In the genomic region with DNA sequence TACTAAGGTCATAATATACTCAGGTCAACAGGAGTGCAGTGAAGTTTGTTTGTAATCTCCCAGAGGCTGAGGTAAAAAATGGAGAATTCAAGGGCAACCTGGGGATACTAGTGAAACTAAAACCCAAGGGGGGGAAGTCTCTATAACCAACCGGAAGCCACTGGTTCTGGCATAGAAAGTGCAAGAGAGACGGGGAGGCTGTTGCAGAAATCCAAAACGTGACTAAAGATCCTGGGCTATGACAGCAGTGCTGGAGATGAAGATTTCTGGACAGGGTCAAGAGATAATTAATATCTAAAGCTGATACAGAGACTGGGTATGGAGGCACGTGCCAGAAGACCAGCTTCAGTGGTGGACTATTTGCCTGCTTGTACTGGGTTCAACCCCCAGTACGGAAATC, we compare ENCODE assay signal across 9 mouse cellular contexts. TPM values are rescaled to one million over a fixed set of nuclear protein-coding genes. Genes with fewer than 3 reads are reported as not detected.
DNase-seq lines count a peak whose midpoint lies in the region; ATAC-seq lines count a peak whose summit lies in the region.
"Had no signal": no experiment of that assay in that cellular context is flagged by ENCODE, and none has a peak within 500 bp of the region (broad histone marks: within the 10 kb centered on the region; RNA-seq: fewer than 3 reads in every experiment).

No protein-coding gene starts in this region.

- WGBS in forebrain, embryonic 12.5 days = 87% methylated on average over 5 of the region's 5 CpGs
- WGBS in limb, embryonic 15.5 days = 68% methylated on average over 5 of the region's 5 CpGs

- peak overlapping the region; percentile 99 for H3K4me3 ChIP-seq in forebrain, embryonic 12.5 days (replicated peaks)
- H3K4me3 ChIP-seq in limb, embryonic 15.5 days = no peak overlapping the region

- H3K4me2 ChIP-seq in forebrain, embryonic 12.5 days = peak overlapping the region; percentile 95
- peak overlapping the region; percentile 74; the same call in 1 of the 2 replicates for H3K4me2 ChIP-seq in limb, embryonic 15.5 days

- H3K9me3 ChIP-seq in forebrain, embryonic 12.5 days = 0 out of 2 replicates have a peak, but pooled peaks cover 4% of the 10 kb centered on the region
- H3K9me3 ChIP-seq in limb, embryonic 15.5 days = no peaks in the 10 kb centered on the region

- H3K9ac ChIP-seq in forebrain, embryonic 12.5 days = no peak overlapping the region
- H3K9ac ChIP-seq in limb, embryonic 15.5 days = no peak overlapping the region

- H3K36me3 ChIP-seq in forebrain, embryonic 12.5 days (replicated peaks) = peaks cover 17% of the 10 kb centered on the region
- H3K36me3 ChIP-seq in limb, embryonic 15.5 days = 0 out of 2 replicates have a peak, but pooled peaks cover 5% of the 10 kb centered on the region
- no peaks in the 10 kb centered on the region for H3K36me3 ChIP-seq in splenic B cell, adult 2 months (ENCODE audit: control insufficient read depth, insufficient read depth, low read length, poor library complexity, severe bottlenecking)

- H3K27ac ChIP-seq in forebrain, embryonic 12.5 days = no peak overlapping the region
- no peak overlapping the region for H3K27ac ChIP-seq in limb, embryonic 15.5 days

- DNase-seq in lung, postnatal 36 days = peak; percentile 31
- DNase-seq in lung, postnatal 25 days (ENCODE audit: low spot score) = no peak
- DNase-seq in splenic B cell, adult 2 months (ENCODE audit: low read depth, low spot score) = peak; percentile 46
- DNase-seq in testis, postnatal 10 days (ENCODE audit: low spot score) = no peak
- DNase-seq in right cerebral cortex, postnatal 4 days = no peak
- DNase-seq: thymus, postnatal 36 days had no signal

- no peak for ATAC-seq in forebrain, embryonic 12.5 days (ENCODE audit: low FRiP score)
- ATAC-seq in limb, embryonic 15.5 days (ENCODE audit: insufficient number of reproducible peaks, low FRiP score, low TSS enrichment, low read depth) = no peak
- no peak for ATAC-seq in erythroid progenitor cell, adult 5-6 weeks (replicated peaks; ENCODE audit: low FRiP score, poor library complexity, severe bottlenecking)

- peaks cover 17% of the 10 kb centered on the region for H3K27me3 ChIP-seq in forebrain, embryonic 12.5 days
- H3K27me3 ChIP-seq in limb, embryonic 15.5 days = no peaks in the 10 kb centered on the region
- no peaks in the 10 kb centered on the region for H3K27me3 ChIP-seq in splenic B cell, adult 2 months (ENCODE audit: control insufficient read depth, insufficient read depth, low read length, poor library complexity, severe bottlenecking)

- H3K4me1 ChIP-seq in forebrain, embryonic 12.5 days = peaks cover 21% of the 10 kb centered on the region
- H3K4me1 ChIP-seq in limb, embryonic 15.5 days = peaks cover 18% of the 10 kb centered on the region

RNA-seq across cellular contexts. Expression of a gene that starts 2.3 kb away (rescaled TPM):
- 73.3 and 83.0 TPM in 2 replicates for polyA plus RNA-seq in forebrain, embryonic 12.5 days (2016; fragmentation: Nextera tagmentation; extraction: Ambion mirVana)
- polyA plus RNA-seq in limb, embryonic 15.5 days (2015; fragmentation: Nextera tagmentation; extraction: Ambion mirVana) = 47.2 and 55.4 TPM in 2 replicates
- 23.8 and 50.7 TPM in 2 replicates for total RNA-seq in erythroid progenitor cell, adult 5-6 weeks (2015; ENCODE audit: low replicate concordance)
- 11.9 and 15.3 TPM in 2 replicates for total RNA-seq in erythroid progenitor cell, adult 5-6 weeks (2017; ENCODE audit: low replicate concordance)

RNA-seq across cellular contexts. Expression of a gene that starts 6.7 kb away (rescaled TPM):
- 43.1 and 45.7 TPM in 2 replicates for polyA plus RNA-seq in forebrain, embryonic 12.5 days (2016; fragmentation: Nextera tagmentation; extraction: Ambion mirVana)
- 37.0 and 38.0 TPM in 2 replicates for polyA plus RNA-seq in limb, embryonic 15.5 days (2015; fragmentation: Nextera tagmentation; extraction: Ambion mirVana)
- total RNA-seq in erythroid progenitor cell, adult 5-6 weeks (2015; ENCODE audit: low replicate concordance) = 15.5 and 38.6 TPM in 2 replicates
- total RNA-seq in erythroid progenitor cell, adult 5-6 weeks (2017; ENCODE audit: low replicate concordance) = 23.8 and 26.3 TPM in 2 replicates

Comparison
In these comparisons a context has a peak if more than half of its experiments do, and no peak if none do; other contexts are left out.
1. DNase-seq: peak in lung, postnatal 36 days (single experiment) and splenic B cell, adult 2 months (single experiment); none in lung, postnatal 25 days (single experiment), testis, postnatal 10 days (single experiment) and right cerebral cortex, postnatal 4 days (single experiment).